Mouse (Mus musculus): ENCODE measurements around the gene Nfkbil1.

Gene Nfkbil1

DNA sequence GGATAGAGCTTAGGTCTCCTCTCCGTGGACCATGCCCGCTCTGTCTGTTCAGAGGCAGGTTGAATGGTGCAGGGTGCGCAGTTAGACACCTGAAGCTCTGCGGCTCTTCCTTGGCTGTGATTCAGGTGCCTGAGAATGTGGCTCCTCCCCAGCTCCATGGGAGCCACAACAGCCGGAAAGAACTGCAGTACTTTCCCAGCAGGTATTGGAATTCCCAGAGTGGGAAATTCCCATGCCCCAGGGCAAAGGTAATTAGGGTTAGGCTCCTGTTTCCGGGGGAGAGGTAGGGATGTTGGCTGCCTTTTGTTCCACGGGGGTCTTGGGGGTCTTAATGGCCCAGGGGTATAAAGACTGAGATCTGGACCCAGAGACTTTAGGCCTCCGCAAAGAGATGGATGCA is 36.6 kb downstream of the Nfkbil1 start:
- DNase-seq = no peak

DNA sequence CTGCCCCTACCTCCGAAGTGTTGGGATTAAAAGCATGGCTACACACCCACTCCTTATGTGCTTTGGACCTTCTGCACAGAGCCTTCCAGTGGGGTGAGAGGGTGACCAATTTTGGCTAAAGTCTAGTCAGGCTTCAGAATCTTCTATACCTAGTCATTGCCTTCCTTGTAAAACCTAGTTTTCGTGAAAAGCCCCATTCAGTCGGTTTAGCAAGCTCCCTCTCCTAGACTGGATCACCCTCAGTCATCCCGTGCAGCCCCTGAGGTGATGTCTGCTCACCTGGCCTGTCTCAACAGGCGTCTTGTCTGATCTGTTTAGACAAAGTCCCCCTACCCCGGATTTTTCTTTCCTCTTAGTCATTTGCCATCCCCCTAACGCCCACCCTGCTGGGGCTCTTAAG is 37.6 kb downstream of the Nfkbil1 start:
- no peak for DNase-seq

DNA sequence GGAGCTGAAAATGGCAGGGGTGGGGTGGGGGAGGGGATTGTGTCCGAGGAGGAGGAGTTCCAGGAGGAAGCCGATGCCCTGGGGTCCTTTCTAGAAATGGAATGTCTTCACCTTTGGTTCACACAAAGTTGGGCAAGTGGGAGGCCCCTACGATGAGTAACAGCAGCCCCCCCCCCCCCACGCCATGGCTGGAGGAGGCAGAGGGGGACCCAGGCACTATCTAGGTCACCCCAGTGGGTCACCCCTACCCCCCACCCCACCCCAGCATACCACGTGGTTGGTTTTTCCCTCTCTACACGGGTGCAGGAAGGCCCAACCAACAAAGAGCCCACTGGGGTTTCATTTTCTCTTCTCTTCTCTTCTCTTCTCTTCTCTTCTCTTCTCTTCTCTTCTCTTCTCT is 38.5 kb downstream of the Nfkbil1 start:
- no peak for DNase-seq

DNA sequence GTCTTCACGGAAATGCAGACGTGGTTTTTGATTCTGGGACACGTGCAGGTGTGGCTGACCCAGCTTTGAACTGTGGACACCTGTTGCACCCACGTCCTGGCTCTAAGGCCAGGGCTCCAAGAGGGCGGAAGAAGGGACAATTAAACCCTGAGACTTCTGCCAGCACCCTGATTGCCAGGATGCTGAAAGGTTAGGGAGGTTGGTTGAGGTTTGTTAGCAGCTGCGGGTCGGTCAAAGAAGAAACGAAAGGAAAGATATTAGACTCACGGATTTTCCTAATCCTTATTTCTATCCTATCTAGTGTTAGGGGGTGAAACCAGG is 39.3 kb downstream of the Nfkbil1 start:
- no peak for DNase-seq

DNA sequence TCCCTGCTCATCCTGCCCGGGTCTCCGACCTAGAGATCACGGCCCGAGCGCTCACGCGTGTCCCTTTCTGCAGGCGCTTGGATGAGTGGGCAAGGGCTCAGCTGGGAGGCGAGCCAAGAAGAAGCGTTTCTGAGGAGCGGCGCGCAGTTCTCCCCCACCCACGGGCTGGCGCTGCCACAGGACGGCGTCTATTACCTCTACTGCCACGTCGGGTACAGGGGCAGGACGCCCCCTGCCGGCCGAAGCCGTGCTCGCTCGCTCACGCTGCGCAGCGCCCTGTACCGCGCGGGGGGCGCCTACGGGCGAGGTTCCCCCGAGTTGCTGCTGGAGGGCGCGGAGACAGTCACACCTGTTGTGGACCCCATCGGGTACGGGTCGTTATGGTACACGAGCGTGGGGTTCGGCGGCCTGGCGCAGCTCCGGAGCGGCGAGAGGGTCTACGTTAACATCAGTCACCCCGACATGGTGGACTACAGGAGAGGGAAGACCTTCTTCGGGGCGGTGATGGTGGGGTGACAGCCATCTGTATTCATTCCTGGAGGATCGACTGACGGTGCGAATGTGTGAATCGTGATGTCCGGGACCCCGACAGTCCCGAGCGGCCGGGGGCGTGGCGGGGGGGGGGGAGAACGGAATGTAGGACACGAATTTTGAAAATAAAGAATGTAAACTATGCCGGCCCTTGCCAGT is 39.8 kb downstream of the Nfkbil1 start:
- peak; percentile 48 to 74 for DNase-seq

DNA sequence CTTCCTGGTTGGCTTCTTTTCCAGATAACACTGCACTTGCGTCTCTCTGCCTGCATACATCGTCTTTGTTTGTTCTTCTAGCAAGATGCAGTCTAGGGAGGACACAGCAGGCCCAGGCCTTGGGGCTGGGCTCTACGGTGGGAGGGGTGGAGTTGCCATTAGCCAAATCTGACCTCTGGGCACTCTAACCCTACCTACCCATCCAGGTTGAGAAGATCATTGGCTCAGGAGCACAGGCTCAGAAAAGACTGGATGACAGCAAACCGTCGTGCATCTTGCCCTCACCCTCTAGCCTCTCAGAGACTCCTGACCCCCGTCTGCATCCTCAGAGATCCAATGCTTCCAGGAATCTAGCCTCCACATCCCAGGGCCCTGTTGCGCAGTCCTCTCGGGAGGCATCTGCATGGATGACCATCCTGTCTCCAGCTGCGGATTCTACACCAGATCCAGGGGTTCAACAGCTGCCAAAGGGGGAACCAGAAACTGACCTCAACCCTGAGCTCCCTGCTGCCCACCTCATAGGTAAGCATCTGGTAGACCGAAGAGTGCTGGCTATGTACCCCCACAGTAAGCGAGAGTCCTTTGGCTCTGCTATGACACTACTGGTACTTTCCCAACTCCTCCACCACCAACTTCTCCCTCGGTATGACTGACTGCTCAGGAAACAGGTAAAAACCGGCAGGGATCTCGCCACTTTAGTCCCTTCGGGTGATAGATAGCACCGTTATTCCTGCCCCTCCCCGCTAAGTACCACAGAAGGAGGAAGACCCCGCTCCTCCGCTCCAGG is 40.6 kb downstream of the Nfkbil1 start:
- no peak for DNase-seq

DNA sequence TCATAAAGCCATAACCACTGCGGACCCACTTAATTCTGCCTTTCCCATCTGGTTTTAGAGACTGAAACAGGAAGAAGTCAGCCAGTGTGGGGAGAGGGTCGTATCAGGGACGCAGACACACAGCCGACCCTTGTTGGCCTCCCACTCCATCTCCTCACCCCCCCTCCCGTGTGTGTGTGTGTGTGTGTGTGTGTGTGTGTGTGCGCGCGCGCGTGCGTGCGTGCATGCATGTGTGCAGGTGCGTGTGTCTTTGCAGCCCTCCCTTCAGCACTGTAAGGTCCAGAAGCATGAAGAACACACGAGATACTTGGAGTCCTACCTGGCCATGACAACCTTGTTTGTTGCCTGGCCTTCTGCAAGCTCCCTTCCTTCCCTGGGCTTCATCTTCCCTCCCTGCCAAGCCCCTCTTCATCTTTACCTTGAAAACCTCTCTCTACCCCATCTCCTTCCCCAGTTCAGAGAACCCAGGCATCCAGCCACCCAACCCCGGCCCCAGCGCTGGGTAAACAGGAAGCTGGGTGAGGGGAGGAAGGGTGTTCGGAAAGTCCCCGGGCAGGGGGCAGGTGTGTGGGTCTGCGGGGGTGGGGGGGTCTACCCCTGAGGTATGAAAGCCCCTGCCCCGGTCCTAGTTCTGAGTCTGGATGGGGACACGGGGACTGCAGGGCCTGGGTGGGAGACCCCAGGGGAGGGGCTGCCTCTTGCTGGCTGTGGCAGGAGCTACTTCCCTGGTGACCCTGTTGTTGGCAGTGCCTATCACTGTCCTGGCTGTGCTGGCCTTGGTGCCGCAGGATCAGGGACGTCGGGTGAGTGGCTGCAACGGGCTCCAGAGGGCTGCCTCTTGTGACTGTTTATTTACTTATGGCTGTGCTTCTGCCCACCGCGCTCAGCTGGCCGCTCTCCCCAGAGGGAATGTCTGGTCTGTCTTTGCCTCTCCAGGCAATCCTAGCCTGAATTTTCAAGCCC is 41.4 kb downstream of the Nfkbil1 start, which contains the start of gene Ltb:
Ltb (plus strand) TSS at position 559 of the 963 bp plus-strand sequence.
- no peak for DNase-seq

DNA sequence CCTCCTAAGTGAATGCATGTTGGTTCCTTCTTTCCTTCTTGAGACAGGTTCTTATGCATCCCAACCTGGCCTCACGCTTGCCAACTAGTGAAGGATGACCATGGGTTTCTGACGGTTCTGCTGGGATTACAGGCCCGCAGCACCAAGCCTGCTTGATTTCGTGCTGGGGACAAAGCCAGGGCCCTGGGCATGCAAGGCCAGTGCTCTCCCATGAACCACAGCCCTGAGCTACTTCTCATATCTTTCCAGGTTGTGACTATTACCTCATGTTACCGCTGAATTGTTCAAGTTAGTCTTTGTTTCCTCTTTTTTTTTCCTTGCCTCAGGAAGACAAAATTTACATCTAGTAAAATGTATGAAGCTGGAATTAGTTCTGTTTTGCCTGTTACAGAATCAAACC is 42.7 kb downstream of the Nfkbil1 start:
- no peak for DNase-seq

DNA sequence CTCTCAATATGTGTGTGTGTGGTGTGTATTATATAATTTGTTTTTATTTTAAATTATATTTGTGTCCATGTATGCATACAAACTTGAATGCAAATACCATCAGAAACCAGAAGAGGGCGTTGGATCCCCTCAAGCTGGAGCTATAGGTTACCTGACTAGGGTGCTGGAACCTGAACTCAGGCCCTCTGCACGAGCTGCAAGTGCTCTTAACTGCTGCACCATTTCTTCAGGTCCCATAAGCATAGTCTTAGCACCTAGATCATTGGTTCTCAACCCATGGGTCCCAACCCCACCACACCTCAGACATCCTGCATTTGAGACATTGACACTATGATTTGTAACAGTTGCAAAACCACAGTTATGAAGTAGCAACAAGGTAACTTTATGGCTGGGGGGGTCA is 43.9 kb downstream of the Nfkbil1 start:
- DNase-seq = no peak

DNA sequence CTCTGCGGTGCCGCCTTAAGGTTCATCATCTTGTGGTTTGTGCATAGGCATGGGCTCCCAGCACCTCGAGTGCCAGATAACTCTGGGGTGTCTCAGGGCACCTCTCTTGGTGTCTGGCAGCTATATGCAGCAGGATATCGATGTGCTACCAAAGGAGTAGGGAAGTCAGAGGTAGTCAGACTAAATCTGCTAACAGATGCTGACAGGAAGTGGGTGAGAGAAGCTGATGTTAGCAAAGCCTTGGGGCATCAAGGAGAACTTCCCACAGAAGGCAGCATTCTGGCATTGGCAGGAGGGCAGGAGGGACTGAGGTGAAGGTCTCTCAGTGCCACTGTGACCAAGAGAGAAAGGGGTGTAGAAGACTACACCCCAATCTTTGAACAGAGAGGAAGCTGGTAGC is 45.5 kb downstream of the Nfkbil1 start:
- DNase-seq = no peak

DNA sequence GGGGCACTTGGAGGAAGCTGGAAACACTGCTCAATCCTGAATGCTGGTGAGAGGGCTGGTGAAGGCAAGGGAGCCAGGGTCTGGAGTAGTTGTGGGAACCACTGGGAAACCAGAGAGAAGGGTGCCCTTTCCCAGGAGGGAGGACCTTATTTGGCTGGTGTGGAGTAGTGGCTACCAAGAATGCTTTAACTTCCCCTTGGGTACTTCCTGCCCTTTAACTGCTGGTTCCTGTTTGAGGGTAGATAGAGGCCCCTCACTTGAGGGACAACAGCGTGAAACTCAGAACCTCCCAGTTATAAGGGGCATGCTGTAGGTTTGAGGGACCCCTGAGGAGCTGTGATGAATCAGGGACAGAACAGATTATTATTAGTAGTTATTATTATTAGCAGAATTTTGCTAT is 46.4 kb downstream of the Nfkbil1 start:
- DNase-seq = no peak

DNA sequence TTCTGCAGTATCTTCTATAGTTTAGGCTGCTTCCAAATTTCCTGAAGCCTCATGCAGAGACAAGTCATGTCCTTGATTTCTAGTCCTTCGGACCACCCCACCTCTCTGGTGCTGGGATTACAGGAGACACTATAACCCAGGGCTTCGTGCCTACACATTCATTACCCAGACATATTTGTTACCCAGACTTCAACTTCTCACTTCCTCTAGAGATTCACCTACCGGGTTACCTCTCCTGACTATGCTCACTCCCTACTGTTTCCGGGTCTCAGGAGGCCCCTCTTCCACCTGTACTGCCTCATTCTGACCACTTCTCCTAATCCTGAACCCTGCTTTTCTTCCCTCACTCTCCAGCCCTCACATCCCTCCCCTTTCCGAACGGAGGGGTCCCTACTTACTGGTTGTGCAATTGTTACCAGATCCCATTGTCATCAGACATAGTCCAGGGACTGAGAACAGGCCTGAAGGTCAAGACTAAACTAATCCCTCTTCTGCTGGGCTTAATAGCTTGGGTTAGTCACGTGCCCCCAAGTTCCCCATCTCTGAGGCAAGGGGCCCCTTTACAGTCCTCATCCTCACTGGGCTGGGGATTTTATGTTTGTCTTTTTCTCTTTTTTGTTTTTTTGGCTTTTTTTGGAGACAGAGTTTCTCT is 47.5 kb downstream of the Nfkbil1 start, which contains the start of gene Lst1:
Lst1 (minus strand) TSS at position 481 of the 652 bp plus-strand sequence.
- no peak for DNase-seq

DNA sequence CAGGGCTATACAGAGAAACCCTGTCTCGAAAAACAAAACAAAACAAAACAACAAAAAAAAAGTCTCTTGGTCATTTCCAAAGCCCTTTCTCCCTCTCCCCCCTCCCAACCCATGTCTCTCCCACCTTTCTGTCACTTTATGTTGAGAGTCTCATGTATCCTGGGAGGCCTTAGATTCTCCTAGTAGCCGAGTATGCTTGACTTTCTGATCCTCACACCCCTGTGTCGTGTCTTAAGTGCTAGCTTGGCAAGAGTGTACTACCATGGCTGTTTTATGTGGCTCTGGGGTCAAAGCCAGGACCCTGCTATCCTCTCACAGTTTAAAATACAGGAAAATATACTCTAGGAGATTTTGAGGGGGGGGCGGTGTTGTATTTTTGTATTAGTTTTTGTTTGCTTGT is 48.2 kb downstream of the Nfkbil1 start:
- no peak for DNase-seq

DNA sequence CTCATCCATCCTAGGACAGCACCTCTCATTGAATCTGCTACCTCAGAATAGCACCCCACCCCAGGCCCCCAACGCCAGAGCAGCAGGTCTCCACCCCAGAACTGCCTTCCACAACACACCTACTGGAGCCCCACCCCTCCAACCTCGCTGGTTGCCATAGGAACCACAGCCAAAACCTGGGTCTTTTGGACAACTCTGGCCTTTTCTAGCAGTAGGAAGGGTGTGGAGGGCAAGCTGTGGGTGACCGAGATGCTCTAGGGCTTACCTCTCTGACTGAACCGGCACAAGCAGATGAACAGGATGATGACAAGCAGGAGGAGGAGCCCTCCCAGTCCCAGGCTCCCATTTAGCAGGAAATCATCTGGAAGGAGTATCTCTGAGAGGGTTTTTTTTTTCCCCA is 48.9 kb downstream of the Nfkbil1 start:
- no peak for DNase-seq

DNA sequence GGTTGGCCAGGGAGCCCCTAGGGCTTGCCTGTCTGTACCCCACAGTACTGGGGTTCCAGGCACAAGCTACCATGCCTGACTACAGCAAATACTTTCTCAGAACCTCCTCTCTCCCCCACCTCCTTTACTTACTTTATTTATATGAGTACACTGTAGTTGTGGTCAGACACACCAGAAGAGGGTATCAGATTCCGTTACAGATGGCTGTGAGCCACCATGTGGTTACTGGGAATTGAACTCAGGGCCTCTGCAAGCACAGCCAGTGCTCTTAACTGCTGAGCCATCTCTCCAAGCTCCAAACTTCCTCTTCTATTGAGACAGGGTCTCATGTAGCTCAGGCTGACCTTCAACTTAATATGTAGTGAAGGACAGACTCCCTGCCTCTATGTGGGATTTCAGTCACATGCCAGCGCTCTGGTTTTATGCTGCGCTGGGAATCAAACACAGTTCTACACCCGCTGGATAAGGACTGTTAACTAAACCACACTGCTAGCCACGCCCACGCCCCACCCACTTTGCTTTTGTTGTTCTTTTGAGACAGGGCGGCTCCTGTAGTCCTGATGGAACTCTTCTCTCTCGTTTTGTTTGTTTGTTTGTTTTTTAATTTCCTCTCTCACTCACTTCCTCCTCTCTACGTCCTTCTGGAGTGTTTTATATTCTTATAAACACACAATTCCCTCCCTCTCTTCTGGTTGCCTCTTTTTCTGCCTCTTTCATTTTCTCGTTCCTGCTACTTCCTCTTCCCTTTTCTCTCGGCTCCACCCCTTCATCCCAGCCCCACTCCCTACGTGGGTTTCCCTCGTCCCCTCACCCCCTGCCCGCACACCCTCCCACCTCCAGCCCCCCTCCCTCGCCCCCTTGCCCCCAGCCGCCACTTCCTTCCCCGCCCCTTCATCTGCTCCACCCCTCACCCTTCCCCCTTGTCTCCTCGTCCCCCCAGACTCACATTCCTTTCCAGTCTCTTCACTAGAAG is 49.7 kb downstream of the Nfkbil1 start:
- peak; percentile 44 to 68 for DNase-seq

DNA sequence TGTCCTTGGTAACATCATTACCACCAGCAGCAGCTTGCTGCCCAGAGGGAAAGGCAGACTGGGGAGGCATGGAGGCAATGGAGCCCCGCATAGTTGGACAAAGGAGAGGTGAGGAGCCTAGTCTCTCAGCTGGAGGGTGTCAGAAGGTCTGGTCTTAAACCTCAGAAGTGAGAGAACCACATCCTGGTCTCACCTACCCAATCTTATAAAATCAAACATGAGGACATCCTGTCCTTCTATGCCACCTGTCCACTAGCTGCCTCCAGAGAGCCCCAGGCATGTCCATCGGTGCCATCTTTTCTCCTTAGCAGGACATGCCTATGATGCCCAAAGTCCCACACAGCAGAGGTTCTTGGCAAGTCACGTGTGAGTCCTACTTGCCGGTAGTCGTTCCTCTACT is 55.5 kb downstream of the Nfkbil1 start:
- no peak for DNase-seq

DNA sequence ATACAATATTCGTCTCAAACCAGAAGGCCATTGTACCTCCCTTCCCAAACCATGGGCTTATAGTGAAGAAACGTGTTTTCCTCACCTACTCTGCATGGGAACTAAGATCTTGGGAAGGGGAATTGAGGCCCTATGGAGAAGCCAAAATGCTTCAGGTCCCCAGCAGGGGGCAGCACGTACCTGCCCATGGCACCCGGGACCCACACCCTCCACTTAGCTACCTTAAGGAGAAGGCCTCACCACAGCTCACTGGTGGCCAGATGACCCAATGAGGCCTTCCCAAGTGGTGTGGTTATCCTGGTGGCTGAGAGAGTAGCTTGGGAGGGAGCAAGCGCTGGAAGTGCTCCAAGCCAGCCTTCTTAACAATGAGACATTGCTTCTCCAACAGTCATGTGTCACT is 57.1 kb downstream of the Nfkbil1 start:
- DNase-seq = peak; percentile 62 to 79

DNA sequence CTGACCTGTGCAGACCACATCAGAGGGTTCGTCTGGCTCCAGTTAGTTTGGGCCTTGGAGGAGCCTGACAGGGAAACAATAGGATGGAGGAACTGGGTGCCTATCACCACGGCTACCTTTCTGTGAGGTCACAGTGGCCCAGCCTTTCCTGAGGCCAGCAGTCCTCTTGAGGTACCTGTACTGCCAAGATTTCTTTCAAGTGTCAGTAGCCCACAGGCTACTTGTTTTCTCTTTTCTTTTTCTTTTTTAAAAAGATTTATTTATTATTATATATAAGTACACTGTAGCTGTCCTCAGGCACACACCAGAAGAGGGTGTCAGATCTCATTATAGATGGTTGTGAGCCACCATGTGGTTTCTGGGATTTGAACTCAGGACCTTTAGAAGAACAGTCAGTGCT is 59.6 kb downstream of the Nfkbil1 start, which contains the start of gene Aif1:
Aif1 (minus strand) TSS at position 101 of the 400 bp plus-strand sequence.
- no peak for DNase-seq

DNA sequence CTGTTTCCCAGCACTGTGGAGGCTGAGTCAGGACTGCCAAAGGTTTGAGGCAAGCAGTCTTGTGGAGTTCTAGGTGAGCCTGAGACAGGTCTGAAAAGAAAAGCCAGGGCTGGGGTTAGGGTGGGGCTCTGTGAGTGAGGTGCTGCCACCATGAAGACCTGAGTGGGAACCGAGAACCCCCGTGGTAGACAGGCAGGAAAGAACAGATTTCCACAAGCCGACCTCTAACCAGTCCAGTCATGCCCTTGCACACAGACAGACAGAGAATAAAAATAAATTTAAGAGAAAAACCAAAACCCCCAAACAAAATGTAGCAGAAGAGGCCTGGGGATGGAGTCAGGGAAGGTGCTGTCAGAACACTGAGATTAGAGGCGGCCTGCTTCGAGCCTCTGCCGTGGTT is 60.2 kb downstream of the Nfkbil1 start:
- no peak for DNase-seq

DNA sequence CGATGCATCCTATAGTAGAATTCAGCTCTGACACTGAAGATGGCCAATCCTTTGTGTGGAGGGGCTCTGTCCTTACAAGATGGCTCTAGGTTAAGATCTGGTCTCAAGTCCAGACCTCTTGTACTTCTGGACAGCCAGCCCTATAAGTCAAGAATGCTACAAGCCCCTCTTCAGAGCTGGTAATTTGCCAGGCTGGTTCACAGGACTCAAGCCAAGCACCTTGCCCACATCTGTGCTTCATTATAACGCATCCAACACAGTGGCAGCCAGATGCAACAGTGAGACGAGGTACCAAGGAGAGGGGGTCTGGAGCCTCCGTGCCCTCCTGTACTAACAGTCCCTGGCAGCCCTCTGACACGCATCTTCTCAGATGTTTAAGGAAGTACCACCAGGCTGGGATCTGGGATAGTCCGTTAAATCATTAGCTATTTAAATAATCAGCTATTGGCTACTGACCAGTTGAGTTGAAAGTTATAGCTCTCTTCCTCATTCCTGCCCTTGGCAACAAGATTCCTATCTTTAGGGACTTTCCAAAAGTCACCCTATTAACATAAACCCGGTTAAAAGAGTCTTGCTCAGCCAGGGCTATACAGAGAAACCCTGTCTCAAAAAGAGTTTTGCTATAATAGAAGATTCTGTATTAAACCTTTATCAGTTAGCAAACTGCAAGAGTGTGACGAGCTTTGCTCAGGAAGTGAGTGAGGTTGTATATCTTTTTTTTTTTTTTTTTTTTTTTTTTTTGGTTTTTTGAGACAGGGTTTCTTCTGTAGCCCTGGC is 61.2 kb downstream of the Nfkbil1 start:
- no peak for DNase-seq

DNA sequence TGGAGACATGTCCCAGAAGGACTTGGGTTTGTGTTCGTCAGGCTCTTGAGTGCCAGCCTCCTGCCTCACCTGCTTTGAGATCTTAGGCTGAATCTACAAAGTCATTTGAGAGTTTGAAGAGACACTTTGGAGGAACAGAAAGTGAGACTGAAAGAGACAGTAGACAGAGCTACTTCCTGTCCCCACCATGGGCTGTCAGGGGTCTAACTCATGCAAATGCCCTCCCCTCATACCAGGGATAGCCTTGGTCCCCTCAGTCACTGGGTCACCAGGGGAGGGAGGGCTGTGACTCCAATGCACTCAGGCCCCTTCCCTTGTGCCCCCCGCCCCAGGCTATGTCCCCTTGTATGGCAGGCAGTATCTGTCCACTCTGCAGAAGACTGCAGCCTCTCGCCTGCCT is 62.3 kb downstream of the Nfkbil1 start:
- DNase-seq = no peak

All from kidney, adult 8-10 months (tissue).